Mouse (Mus musculus): ENCODE measurements around the gene 2010111I01Rik. TPM values are rescaled to one million over a fixed set of nuclear protein-coding genes. Genes with fewer than 3 reads are reported as not detected.

2010111I01Rik gene
- total and polyA plus RNA-seq, 3 experiments = 26.3 to 32.7 TPM; not detected in 1

DNA sequence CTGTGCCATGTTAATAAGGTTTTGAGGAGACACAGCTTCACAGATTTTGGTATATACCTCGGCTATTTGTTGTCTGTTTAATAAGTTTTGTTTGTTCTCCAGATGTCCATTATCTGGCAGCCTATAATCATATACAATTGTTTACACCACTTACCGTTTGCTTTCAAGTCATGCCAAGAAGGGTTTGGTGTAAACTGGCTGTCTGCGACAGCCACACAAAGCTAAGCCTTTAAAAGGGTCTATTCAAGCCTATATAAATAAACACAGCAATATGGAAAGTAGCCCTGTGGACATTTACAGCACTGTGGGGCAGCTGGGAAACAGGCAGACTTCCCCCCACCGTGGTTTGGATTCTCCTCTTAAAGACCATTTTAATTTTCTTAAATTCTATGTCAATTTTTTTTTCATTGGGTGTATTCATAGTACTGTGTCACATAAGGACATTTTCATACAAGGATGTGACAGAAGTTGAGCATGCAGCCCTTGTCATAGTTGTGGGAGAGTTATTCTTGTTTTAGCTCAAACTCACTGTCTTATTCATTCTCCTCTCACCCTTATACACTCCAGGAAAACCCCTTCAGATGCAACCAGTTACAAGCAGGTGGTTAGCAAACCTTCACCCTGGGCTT, 15.0 kb upstream of the 2010111I01Rik start:
- no peaks in the 10 kb centered on the region for H3K79me2 ChIP-seq (ENCODE audit: control insufficient read depth, insufficient read depth, low read length, poor library complexity)
- TF ChIP-seq KAT2A (conservative IDR thresholded peaks at IDR 0.05; ENCODE audit: low read depth, low read length) (no peak), NRF1 (IDR thresholded peaks at IDR 0.05; ENCODE audit: insufficient read depth, low read depth, low read length, poor library complexity, severe bottlenecking) (no peak)
- H3K9ac ChIP-seq (ENCODE audit: control insufficient read depth, low read depth, low read length, poor library complexity, severe bottlenecking) = no peak overlapping the region
- H3K4me3 ChIP-seq (ENCODE audit: control insufficient read depth in 1 of 2, insufficient read depth in 1 of 2, low read depth in 2 of 2, low read length in 2 of 2) = no peak overlapping the region
- DNase-seq (ENCODE audit: low read depth, low spot score) = no peak
- no peaks in the 10 kb centered on the region for H3K36me3 ChIP-seq (ENCODE audit: control insufficient read depth in 1 of 2, insufficient read depth in 2 of 2, low read length in 2 of 2)
- H3K4me1 ChIP-seq (ENCODE audit: control insufficient read depth in 1 of 2, insufficient read depth in 2 of 2, low read length in 2 of 2) = no peaks in the 10 kb centered on the region
- no peaks in the 10 kb centered on the region for H3K9me3 ChIP-seq (replicated peaks; ENCODE audit: insufficient read depth, low read length)
- no peak overlapping the region for H3K27ac ChIP-seq (ENCODE audit: control insufficient read depth, low read depth, low read length)
- H3K27me3 ChIP-seq (ENCODE audit: control insufficient read depth in 1 of 2, insufficient read depth in 2 of 2, low read length in 2 of 2) = peaks cover 1 to 5% of the 10 kb centered on the region in 2 experiments; a peak in 3 of 4 replicates

DNA sequence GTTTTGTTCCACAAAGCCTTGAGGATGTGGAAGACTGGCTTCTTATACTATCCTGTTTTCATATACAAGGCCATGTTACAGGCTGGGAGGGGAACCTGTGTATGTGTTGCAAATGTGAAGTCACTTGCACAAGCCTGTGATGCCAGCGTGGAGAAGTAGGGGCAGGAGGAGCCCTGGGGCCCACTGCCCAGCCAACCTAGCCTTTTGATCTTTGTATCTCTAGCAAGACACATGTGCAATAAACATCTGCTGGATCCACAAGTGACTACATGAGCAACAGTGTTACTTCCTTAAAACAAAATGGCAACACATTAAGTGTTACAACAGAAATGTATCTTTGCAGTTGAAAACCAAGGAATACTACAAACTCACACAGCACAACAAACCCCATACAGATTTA, 13.1 kb upstream of the 2010111I01Rik start:
- H3K4me3 ChIP-seq (ENCODE audit: control insufficient read depth in 1 of 2, insufficient read depth in 1 of 2, low read depth in 2 of 2, low read length in 2 of 2) = no peak overlapping the region
- no peaks in the 10 kb centered on the region for H3K79me2 ChIP-seq (ENCODE audit: control insufficient read depth, insufficient read depth, low read length, poor library complexity)
- no peak overlapping the region for H3K27ac ChIP-seq (ENCODE audit: control insufficient read depth, low read depth, low read length)
- H3K27me3 ChIP-seq (ENCODE audit: control insufficient read depth in 1 of 2, insufficient read depth in 2 of 2, low read length in 2 of 2) = peaks cover 0 to 1% of the 10 kb centered on the region in 2 experiments; a peak in 3 of 4 replicates
- TF ChIP-seq GABPA (IDR thresholded peaks at IDR 0.05; ENCODE audit: low read depth, low read length) (no peak), MYC (IDR thresholded peaks at IDR 0.05; ENCODE audit: low read depth, low read length) (no peak), HCFC1 (IDR thresholded peaks at IDR 0.05; ENCODE audit: low read depth, low read length) (no peak), ZNF384 (IDR thresholded peaks at IDR 0.05; ENCODE audit: low read depth, low read length) (no peak), GATA1 (IDR thresholded peaks at IDR 0.05; ENCODE audit: low read depth, low read length) (no peak), SMC3 (IDR thresholded peaks at IDR 0.05; ENCODE audit: low read depth, low read length) (no peak), POLR2AphosphoS5 (IDR thresholded peaks at IDR 0.05; ENCODE audit: borderline replicate concordance, low read depth, low read length) (no peak), MYB (IDR thresholded peaks at IDR 0.05; ENCODE audit: low read depth, low read length) (no peak), MEF2A (IDR thresholded peaks at IDR 0.05; ENCODE audit: extremely low read depth, insufficient replicate concordance, low read depth, low read length, poor library complexity, severe bottlenecking) (no peak), TCF12 (IDR thresholded peaks at IDR 0.05; ENCODE audit: low read depth, low read length) (no peak), TAL1 (IDR thresholded peaks at IDR 0.05; ENCODE audit: low read length) (no peak), POLR2AphosphoS2 (IDR thresholded peaks at IDR 0.05; ENCODE audit: low read length) (no peak), ZMIZ1 (IDR thresholded peaks at IDR 0.05; ENCODE audit: low read depth, low read length) (no peak), MAX (IDR thresholded peaks at IDR 0.05; ENCODE audit: low read length) (no peak), NRF1 (IDR thresholded peaks at IDR 0.05; ENCODE audit: insufficient read depth, low read depth, low read length, poor library complexity, severe bottlenecking) (no peak), E2F4 (IDR thresholded peaks at IDR 0.05; ENCODE audit: borderline replicate concordance, low read depth, low read length) (no peak)
- H3K9ac ChIP-seq (ENCODE audit: control insufficient read depth, low read depth, low read length, poor library complexity, severe bottlenecking) = no peak overlapping the region
- no peaks in the 10 kb centered on the region for H3K36me3 ChIP-seq (ENCODE audit: control insufficient read depth in 1 of 2, insufficient read depth in 2 of 2, low read length in 2 of 2)
- no peaks in the 10 kb centered on the region for H3K9me3 ChIP-seq (replicated peaks; ENCODE audit: insufficient read depth, low read length)
- DNase-seq (ENCODE audit: low read depth, low spot score) = peak; percentile 9
- H3K4me1 ChIP-seq (ENCODE audit: control insufficient read depth in 1 of 2, insufficient read depth in 2 of 2, low read length in 2 of 2) = no peaks in the 10 kb centered on the region

Data from MEL (cell line).